8 mouse cellular contexts compared by ENCODE assay signal in genomic region chr17:42985837-42986589, GRCm38 (mm10). TPM values are rescaled to one million over a fixed set of nuclear protein-coding genes. Genes with fewer than 3 reads are reported as not detected.
A peak's percentile ranks its signal among the peaks of the same experiment; 100 is the strongest.
DNase-seq lines count a peak whose midpoint lies in the region; ATAC-seq lines count a peak whose summit lies in the region.

No protein-coding gene starts in this region.

- no peak overlapping the region for H3K4me3 ChIP-seq in midbrain, embryonic 11.5 days (ENCODE audit: low read depth, low read length)
- H3K4me3 ChIP-seq in midbrain, embryonic 15.5 days = no peak overlapping the region
- no peak overlapping the region for H3K4me3 ChIP-seq in forebrain, embryonic 11.5 days (ENCODE audit: low read depth, low read length)

- H3K36me3 ChIP-seq in midbrain, embryonic 11.5 days (ENCODE audit: control insufficient read depth, insufficient read depth, low read length) = no peaks in the 10 kb centered on the region
- no peaks in the 10 kb centered on the region for H3K36me3 ChIP-seq in midbrain, embryonic 15.5 days (replicated peaks)
- no peaks in the 10 kb centered on the region for H3K36me3 ChIP-seq in forebrain, embryonic 11.5 days (ENCODE audit: control insufficient read depth, insufficient read depth, low read length)

- no peak overlapping the region for H3K4me2 ChIP-seq in midbrain, embryonic 11.5 days
- no peak overlapping the region for H3K4me2 ChIP-seq in midbrain, embryonic 15.5 days
- H3K4me2 ChIP-seq in forebrain, embryonic 11.5 days (ENCODE audit: low read depth, low read length, severe bottlenecking) = no peak overlapping the region

- ATAC-seq in midbrain, embryonic 11.5 days (ENCODE audit: low FRiP score) = no peak
- no peak for ATAC-seq in midbrain, embryonic 15.5 days (replicated peaks)
- ATAC-seq in forebrain, embryonic 11.5 days (replicated peaks; ENCODE audit: low FRiP score) = no peak

- H3K27me3 ChIP-seq in midbrain, embryonic 11.5 days (ENCODE audit: control insufficient read depth, insufficient read depth, low read length) = no peaks in the 10 kb centered on the region
- H3K27me3 ChIP-seq in midbrain, embryonic 15.5 days (replicated peaks) = no peaks in the 10 kb centered on the region
- no peaks in the 10 kb centered on the region for H3K27me3 ChIP-seq in forebrain, embryonic 11.5 days (ENCODE audit: control insufficient read depth, insufficient read depth, low read length)

- WGBS in midbrain, embryonic 11.5 days = 56% methylated on average over 9 of the region's 9 CpGs
- 64% methylated on average over 9 of the region's 9 CpGs for WGBS in midbrain, embryonic 15.5 days
- 59% methylated on average over 9 of the region's 9 CpGs for WGBS in forebrain, embryonic 11.5 days

- H3K27ac ChIP-seq in midbrain, embryonic 11.5 days (ENCODE audit: low read depth, low read length) = no peak overlapping the region
- H3K27ac ChIP-seq in midbrain, embryonic 15.5 days = no peak overlapping the region
- no peak overlapping the region for H3K27ac ChIP-seq in forebrain, embryonic 11.5 days (ENCODE audit: low read depth, low read length)

- H3K4me1 ChIP-seq in midbrain, embryonic 11.5 days (ENCODE audit: control insufficient read depth, insufficient read depth, low read length) = no peaks in the 10 kb centered on the region
- no peaks in the 10 kb centered on the region for H3K4me1 ChIP-seq in midbrain, embryonic 15.5 days
- no peaks in the 10 kb centered on the region for H3K4me1 ChIP-seq in forebrain, embryonic 11.5 days (replicated peaks; ENCODE audit: control insufficient read depth, insufficient read depth, low read length)

- no peaks in the 10 kb centered on the region for H3K9me3 ChIP-seq in midbrain, embryonic 11.5 days (ENCODE audit: control insufficient read depth, low read length)
- H3K9me3 ChIP-seq in midbrain, embryonic 15.5 days = no peaks in the 10 kb centered on the region
- H3K9me3 ChIP-seq in forebrain, embryonic 11.5 days (ENCODE audit: control insufficient read depth, low read length) = no peaks in the 10 kb centered on the region

- H3K9ac ChIP-seq in midbrain, embryonic 11.5 days (ENCODE audit: low read length) = no peak overlapping the region
- no peak overlapping the region for H3K9ac ChIP-seq in midbrain, embryonic 15.5 days
- H3K9ac ChIP-seq in forebrain, embryonic 11.5 days (ENCODE audit: low read length) = no peak overlapping the region

- peak; percentile 33 for DNase-seq in adrenal gland, postnatal 10 days
- no peak for DNase-seq in adrenal gland, adult 2 months
- peak; percentile 65 for DNase-seq in midbrain, embryonic 11.5 days (ENCODE audit: low spot score, missing footprints)
- DNase-seq in kidney, adult 18-20 months = peak; percentile 32
- DNase-seq in testis, postnatal 10 days (ENCODE audit: low spot score) = peak; percentile 73
- DNase-seq in T-cell, adult 2 months (ENCODE audit: low spot score) = no peak
- DNase-seq in forebrain, embryonic 11.5 days (ENCODE audit: low spot score) = no peak

RNA-seq across cellular contexts. Expression of gene Tnfrsf21, which starts 30.3 kb away (rescaled TPM):
- total RNA-seq in adrenal gland, postnatal 10 days (2021) = 10 to 100 TPM; 12.6 to 14.7 TPM
- 1 to 10 TPM; 2.3 to 3.2 TPM for total RNA-seq in adrenal gland, adult 2 months (2021)
- polyA plus RNA-seq in adrenal gland, adult 2 months (2012; rRNA removed) = 6.6 and 7.8 TPM in 2 replicates
- 27.6 and 29.4 TPM in 2 replicates for polyA plus RNA-seq in midbrain, embryonic 11.5 days (2014; fragmentation: Nextera tagmentation; extraction: Ambion mirVana)
- polyA plus RNA-seq in midbrain, embryonic 15.5 days (2015; fragmentation: Nextera tagmentation; extraction: Ambion mirVana) = 67.6 and 68.6 TPM in 2 replicates
- polyA plus RNA-seq in forebrain, embryonic 11.5 days (2014; fragmentation: Nextera tagmentation; extraction: Ambion mirVana) = 33.4 and 35.3 TPM in 2 replicates

Comparison
In these comparisons a context has a peak if more than half of its experiments do, and no peak if none do; other contexts are left out.
1. DNase-seq: peak in adrenal gland, postnatal 10 days (single experiment), midbrain, embryonic 11.5 days (single experiment), kidney, adult 18-20 months (single experiment) and testis, postnatal 10 days (single experiment); none in adrenal gland, adult 2 months (single experiment), T-cell, adult 2 months (single experiment) and forebrain, embryonic 11.5 days (single experiment).